Mouse (Mus musculus): ENCODE measurements around the gene Ccdc162. TPM values are rescaled to one million over a fixed set of nuclear protein-coding genes. Genes with fewer than 3 reads are reported as not detected.

Ccdc162 gene
- total RNA-seq (2012; rRNA removed): 0.40 and 1.2 TPM in 2 replicates

- TF ChIP-seq MAFK (IDR thresholded peaks at IDR 0.05; ENCODE audit: insufficient read depth, low read depth, low read length) (no peak), HCFC1 (IDR thresholded peaks at IDR 0.05; ENCODE audit: borderline replicate concordance, insufficient read depth, low read length) (no peak), ZC3H11A (IDR thresholded peaks at IDR 0.05; ENCODE audit: borderline replicate concordance, low read depth, low read length) (no peak), CHD2 (IDR thresholded peaks at IDR 0.05; ENCODE audit: low read depth, low read length) (no peak), ZNF384 (IDR thresholded peaks at IDR 0.05; ENCODE audit: low read depth, low read length) (no peak)
- Histone ChIP-seq H3K27ac (ENCODE audit: insufficient read depth, low read depth, low read length, poor library complexity, severe bottlenecking) (no peak within 1 kb of the TSS), H3K4me3 (ENCODE audit: insufficient read depth in 1 of 2, low read depth in 1 of 2, low read length in 2 of 2, poor library complexity in 1 of 2, severe bottlenecking in 1 of 2) (no peak within 1 kb of the TSS), H3K36me3 (ENCODE audit: control insufficient read depth, insufficient read depth, low read length, poor library complexity, severe bottlenecking) (peaks cover 2% of the 10 kb centered on the region; the same call in 1 of the 2 replicates), H3K4me1 (ENCODE audit: control insufficient read depth in 2 of 2, insufficient read depth in 2 of 2, low read length in 2 of 2, poor library complexity in 1 of 2) (peaks cover 0 to 4% of the 10 kb centered on the region in 2 experiments; a peak in 1 of 4 replicates), H3K9ac (ENCODE audit: insufficient read depth, low read depth, low read length, poor library complexity, severe bottlenecking) (no peak within 1 kb of the TSS), H3K9me3 (ENCODE audit: control insufficient read depth, insufficient read depth, low read depth, low read length) (no peaks in the 10 kb centered on the region)
- DNase-seq (ENCODE audit: low read depth, low spot score): no peak
- in situ Hi-C loops (cut with MboI; ENCODE audit: low sequenced_read_pairs in 2 of 2, unreplicated experiment in 2 of 2): no loop called here
Observed at GRCm38 (mm10) chr10:41716029-41716897, at the start of gene Ccdc162. Gene Ccdc162 (minus strand): TSS chr10:41716634.

- no peak overlapping the region for H3K4me3 ChIP-seq (ENCODE audit: insufficient read depth in 1 of 2, low read depth in 1 of 2, low read length in 2 of 2, poor library complexity in 1 of 2, severe bottlenecking in 1 of 2)
- no peaks in the 10 kb centered on the region for H3K9me3 ChIP-seq (ENCODE audit: control insufficient read depth, insufficient read depth, low read depth, low read length)
- peaks cover 2 to 8% of the 10 kb centered on the region in 2 experiments; a peak in 3 of 4 replicates for H3K4me1 ChIP-seq (ENCODE audit: control insufficient read depth in 2 of 2, insufficient read depth in 2 of 2, low read length in 2 of 2, poor library complexity in 1 of 2)
- no peak overlapping the region for H3K27ac ChIP-seq (ENCODE audit: insufficient read depth, low read depth, low read length, poor library complexity, severe bottlenecking)
- TF ChIP-seq MAFK (IDR thresholded peaks at IDR 0.05; ENCODE audit: insufficient read depth, low read depth, low read length): no peak
- no peak for TF ChIP-seq ZC3H11A (IDR thresholded peaks at IDR 0.05; ENCODE audit: borderline replicate concordance, low read depth, low read length)
- no peak for TF ChIP-seq CHD2 (IDR thresholded peaks at IDR 0.05; ENCODE audit: low read depth, low read length)
- TF ChIP-seq HCFC1 (IDR thresholded peaks at IDR 0.05; ENCODE audit: borderline replicate concordance, insufficient read depth, low read length): no peak
- TF ChIP-seq ZNF384 (IDR thresholded peaks at IDR 0.05; ENCODE audit: low read depth, low read length): no peak
- DNase-seq (ENCODE audit: low read depth, low spot score): no peak
- no peak overlapping the region for H3K9ac ChIP-seq (ENCODE audit: insufficient read depth, low read depth, low read length, poor library complexity, severe bottlenecking)
- no peaks in the 10 kb centered on the region for H3K36me3 ChIP-seq (ENCODE audit: control insufficient read depth, insufficient read depth, low read length, poor library complexity, severe bottlenecking)
- in situ Hi-C loops (cut with MboI; ENCODE audit: low sequenced_read_pairs in 2 of 2, unreplicated experiment in 2 of 2): no loop called here
Observed at GRCm38 (mm10) chr10:41765586-41765985, 49.2 kb upstream of the Ccdc162 start.

DNA sequence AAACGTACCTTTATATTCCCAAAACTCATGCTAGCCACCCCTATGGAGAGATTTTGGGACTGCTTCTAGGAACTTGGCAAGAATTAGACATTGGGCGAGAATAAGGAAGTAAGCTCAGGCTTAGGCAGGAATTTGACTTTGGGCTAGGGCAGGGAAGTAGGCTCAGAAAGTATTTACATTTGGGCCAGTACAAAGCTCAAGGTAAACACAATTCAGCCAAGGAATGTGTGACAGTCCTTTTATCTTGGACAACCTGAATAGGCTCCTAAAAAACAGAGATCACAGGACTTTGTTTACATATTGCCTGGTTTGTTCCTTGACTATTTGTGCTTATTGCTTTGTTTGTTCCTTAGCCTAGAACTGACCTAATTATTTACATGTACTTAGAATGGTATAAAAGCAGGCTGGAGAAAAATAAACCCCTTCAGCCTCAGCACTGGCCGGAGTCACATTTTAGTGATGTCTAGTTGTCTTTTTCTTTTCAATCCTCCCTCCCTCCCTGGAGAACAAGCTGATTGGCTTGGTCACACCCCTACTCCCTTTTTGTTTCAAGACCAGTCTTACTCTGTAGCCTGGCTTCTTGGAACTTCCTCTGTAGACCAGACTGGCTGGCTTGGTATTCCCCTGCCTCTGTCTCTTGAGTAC lies 47.4 kb upstream of the Ccdc162 start:
- no peaks in the 10 kb centered on the region for H3K9me3 ChIP-seq (ENCODE audit: control insufficient read depth, insufficient read depth, low read depth, low read length)
- peaks cover 2 to 8% of the 10 kb centered on the region in 2 experiments; a peak in 3 of 4 replicates for H3K4me1 ChIP-seq (ENCODE audit: control insufficient read depth in 2 of 2, insufficient read depth in 2 of 2, low read length in 2 of 2, poor library complexity in 1 of 2)
- no peak for TF ChIP-seq ZC3H11A (IDR thresholded peaks at IDR 0.05; ENCODE audit: borderline replicate concordance, low read depth, low read length)
- TF ChIP-seq HCFC1 (IDR thresholded peaks at IDR 0.05; ENCODE audit: borderline replicate concordance, insufficient read depth, low read length): no peak
- TF ChIP-seq MAFK (IDR thresholded peaks at IDR 0.05; ENCODE audit: insufficient read depth, low read depth, low read length): no peak
- TF ChIP-seq CHD2 (IDR thresholded peaks at IDR 0.05; ENCODE audit: low read depth, low read length): no peak
- no peak for TF ChIP-seq ZNF384 (IDR thresholded peaks at IDR 0.05; ENCODE audit: low read depth, low read length)
- H3K4me3 ChIP-seq (ENCODE audit: insufficient read depth in 1 of 2, low read depth in 1 of 2, low read length in 2 of 2, poor library complexity in 1 of 2, severe bottlenecking in 1 of 2): no peak overlapping the region
- peak overlapping the region; percentile 3; the same call in 1 of the 2 replicates for H3K27ac ChIP-seq (ENCODE audit: insufficient read depth, low read depth, low read length, poor library complexity, severe bottlenecking)
- H3K9ac ChIP-seq (ENCODE audit: insufficient read depth, low read depth, low read length, poor library complexity, severe bottlenecking): no peak overlapping the region
- in situ Hi-C loops (cut with MboI; ENCODE audit: low sequenced_read_pairs in 2 of 2, unreplicated experiment in 2 of 2): no loop called here
- peak; percentile 47 for DNase-seq (ENCODE audit: low read depth, low spot score)
- no peaks in the 10 kb centered on the region for H3K36me3 ChIP-seq (ENCODE audit: control insufficient read depth, insufficient read depth, low read length, poor library complexity, severe bottlenecking)

DNA sequence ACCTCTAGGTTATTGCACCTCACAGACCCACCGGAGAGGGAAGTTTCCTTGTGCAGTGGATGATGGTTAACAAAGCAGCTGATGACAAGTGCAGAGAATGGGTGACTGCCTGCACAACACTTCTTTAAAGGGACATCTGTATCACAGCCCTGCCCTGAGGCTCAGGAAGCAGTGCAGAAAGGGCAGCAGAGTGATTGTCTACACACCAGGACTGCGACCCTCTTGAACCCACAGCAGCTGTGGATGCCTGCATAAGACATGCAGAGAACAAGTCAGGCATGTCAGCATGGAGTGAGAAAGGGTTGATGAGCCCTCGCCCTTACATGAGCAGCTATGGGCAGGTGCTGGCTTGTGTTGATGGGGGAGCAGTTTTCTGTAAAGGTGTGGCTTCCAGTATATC lies 44.4 kb upstream of the Ccdc162 start:
- H3K4me1 ChIP-seq (ENCODE audit: control insufficient read depth in 2 of 2, insufficient read depth in 2 of 2, low read length in 2 of 2, poor library complexity in 1 of 2): peaks cover 5 to 8% of the 10 kb centered on the region in 2 experiments; a peak in 3 of 4 replicates
- H3K36me3 ChIP-seq (ENCODE audit: control insufficient read depth, insufficient read depth, low read length, poor library complexity, severe bottlenecking): no peaks in the 10 kb centered on the region
- no peak overlapping the region for H3K9ac ChIP-seq (ENCODE audit: insufficient read depth, low read depth, low read length, poor library complexity, severe bottlenecking)
- H3K27ac ChIP-seq (ENCODE audit: insufficient read depth, low read depth, low read length, poor library complexity, severe bottlenecking): peak overlapping the region; percentile 2; the same call in 1 of the 2 replicates
- in situ Hi-C loops (cut with MboI; ENCODE audit: low sequenced_read_pairs in 2 of 2, unreplicated experiment in 2 of 2): no loop called here
- H3K4me3 ChIP-seq (ENCODE audit: insufficient read depth in 1 of 2, low read depth in 1 of 2, low read length in 2 of 2, poor library complexity in 1 of 2, severe bottlenecking in 1 of 2): no peak overlapping the region
- DNase-seq (ENCODE audit: low read depth, low spot score): no peak
- no peaks in the 10 kb centered on the region for H3K9me3 ChIP-seq (ENCODE audit: control insufficient read depth, insufficient read depth, low read depth, low read length)
- TF ChIP-seq ZC3H11A (IDR thresholded peaks at IDR 0.05; ENCODE audit: borderline replicate concordance, low read depth, low read length): no peak
- no peak for TF ChIP-seq MAFK (IDR thresholded peaks at IDR 0.05; ENCODE audit: insufficient read depth, low read depth, low read length)
- TF ChIP-seq ZNF384 (IDR thresholded peaks at IDR 0.05; ENCODE audit: low read depth, low read length): no peak
- no peak for TF ChIP-seq CHD2 (IDR thresholded peaks at IDR 0.05; ENCODE audit: low read depth, low read length)
- no peak for TF ChIP-seq HCFC1 (IDR thresholded peaks at IDR 0.05; ENCODE audit: borderline replicate concordance, insufficient read depth, low read length)

All from ES-E14 (cell line).